Mouse (Mus musculus): ENCODE data around the gene Xpo5.
A peak's percentile ranks its signal among the peaks of the same experiment; 100 is the strongest.

The Xpo5 gene

GRCm38 (mm10) chr17:46203078-46203477, 496 bp downstream of the Xpo5 start:
- peak; percentile 15 for DNase-seq

- DNase-seq: no peak
Measured at GRCm38 (mm10) chr17:46206676-46207075, 4.1 kb downstream of the Xpo5 start.

DNA sequence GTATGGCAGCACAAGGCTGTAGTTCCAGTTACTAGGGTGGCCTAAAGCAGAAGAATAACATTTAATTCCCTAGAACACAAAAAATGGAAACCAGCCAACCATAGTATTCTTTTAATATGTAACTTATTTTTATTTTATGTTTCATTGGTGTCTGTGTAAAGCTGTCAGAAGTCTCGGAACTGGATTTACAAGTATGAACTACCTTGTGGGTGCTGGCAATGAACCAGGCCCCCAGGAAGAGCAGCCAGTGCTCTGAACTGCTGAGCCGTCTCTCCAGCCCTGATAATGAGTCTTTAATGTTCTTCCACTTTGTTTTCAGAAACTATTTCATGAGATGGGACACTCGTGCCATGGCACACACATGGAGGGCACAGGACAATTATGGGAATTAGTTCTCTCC, 8.0 kb downstream of the Xpo5 start:
- DNase-seq: no peak

GRCm38 (mm10) chr17:46221601-46222000, 19.0 kb downstream of the Xpo5 start:
- DNase-seq: no peak

DNA sequence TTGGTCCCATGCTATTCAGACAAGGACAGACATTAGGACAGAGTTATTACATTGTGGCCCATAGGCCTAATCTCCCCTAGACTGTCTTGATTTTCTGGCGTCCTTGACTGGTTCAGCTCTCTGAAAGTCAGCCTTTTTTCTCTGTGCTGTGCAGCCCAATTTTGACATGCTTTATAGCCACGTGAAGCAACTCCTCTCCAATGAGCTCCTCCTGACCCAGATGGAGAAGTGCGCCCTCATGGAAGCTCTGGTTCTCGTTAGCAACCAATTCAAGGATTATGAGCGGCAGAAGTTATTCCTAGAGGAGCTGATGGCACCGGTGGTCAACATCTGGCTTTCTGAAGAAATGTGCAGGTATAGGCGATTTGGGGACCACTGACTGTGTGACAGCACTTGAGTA, 25.0 kb downstream of the Xpo5 start:
- DNase-seq: no peak

DNA sequence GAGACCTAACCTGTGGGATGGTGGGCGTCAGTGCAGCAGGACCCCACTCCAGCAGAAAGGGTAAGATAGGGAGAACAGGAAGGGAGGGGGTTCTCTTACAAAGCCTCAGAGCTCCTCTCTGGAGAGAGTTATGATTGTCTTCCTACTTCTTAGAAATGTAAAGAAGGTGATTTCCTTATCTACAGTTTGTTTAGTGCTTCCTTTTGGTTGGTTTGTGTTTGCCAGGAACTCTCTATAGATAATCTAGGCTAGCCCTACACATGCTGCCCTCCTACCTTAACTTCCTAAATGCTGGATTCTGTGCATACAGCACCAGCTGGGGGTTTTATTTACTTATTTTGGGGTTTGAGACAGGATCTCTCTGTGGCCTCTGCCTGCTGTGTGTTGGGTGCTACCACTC, 33.5 kb downstream of the Xpo5 start:
- DNase-seq: no peak

DNA sequence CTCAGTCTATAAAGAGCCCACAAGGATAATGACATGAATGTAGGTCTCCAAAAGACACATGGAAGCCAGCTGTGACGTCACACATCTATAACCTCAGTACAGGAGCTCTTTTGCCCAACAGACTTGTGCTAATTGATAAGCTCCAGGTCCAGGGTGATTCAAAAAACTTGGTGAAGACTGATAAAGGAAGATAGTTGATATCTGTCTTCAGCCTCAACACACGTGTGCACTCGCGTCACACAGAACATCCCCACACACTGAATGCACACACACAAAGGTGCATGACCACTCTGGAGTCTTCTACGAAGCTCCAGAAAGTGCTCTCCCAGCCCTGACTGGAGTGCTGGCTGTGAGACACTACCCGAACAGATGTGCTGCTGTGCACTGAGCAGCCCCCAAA, 34.5 kb downstream of the Xpo5 start:
- no peak for DNase-seq

DNA sequence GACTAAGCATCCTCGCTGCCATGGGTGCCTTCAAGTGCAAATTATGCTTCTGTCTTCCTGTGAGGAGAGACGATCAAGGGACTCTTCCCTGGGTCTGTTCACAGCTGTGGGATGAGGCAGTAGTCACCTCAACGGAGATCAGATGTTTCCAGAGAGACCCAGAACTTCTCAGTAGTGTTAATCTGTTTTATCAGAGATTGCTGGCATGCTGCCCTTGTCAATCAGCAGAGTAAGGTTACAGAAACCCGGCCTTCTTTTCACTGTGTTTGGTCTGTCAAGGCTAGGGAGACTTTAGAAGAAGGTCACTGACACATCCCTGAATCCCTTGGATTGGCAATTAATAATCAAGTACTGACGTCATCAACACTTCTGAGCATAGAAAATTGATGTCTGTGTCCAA, 34.9 kb downstream of the Xpo5 start:
- DNase-seq: no peak

DNA sequence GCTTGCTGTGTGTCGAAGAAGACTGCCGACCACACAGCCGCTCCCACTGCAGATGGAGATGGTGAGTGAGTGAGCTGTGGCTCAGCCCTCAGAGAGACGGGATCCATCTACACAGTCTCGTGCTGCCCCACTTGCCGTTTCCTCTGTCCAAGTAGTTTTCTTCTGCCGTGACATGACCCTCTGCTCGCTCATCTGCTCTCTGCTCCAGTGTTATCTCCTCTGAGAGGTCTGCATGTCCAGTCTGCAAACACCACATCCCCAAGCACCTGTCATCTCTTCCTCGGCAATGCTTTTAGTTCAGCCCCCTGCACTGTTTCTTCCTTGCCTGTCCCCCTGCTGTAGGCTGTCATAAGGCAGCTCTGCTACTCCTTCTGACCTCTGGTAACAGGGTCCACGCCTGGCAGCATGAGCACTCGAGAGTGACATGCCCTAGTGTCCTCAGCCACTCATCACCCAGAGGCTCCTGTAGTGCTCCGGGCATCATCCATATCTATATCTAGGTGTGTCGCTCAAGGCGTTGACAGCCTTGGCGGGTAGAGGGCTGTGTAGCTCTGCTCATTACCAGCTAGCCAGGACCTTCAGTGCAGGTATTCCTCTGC, 37.0 kb downstream of the Xpo5 start:
- DNase-seq: no peak

- DNase-seq: peak; percentile 35
Measured at GRCm38 (mm10) chr17:46241471-46241870, 38.9 kb downstream of the Xpo5 start.

GRCm38 (mm10) chr17:46242274-46242673, 39.7 kb downstream of the Xpo5 start:
- peak; percentile 39 for DNase-seq

- peak; percentile 85 for DNase-seq
Measured at GRCm38 (mm10) chr17:46242993-46243392, 40.4 kb downstream of the Xpo5 start.

DNA sequence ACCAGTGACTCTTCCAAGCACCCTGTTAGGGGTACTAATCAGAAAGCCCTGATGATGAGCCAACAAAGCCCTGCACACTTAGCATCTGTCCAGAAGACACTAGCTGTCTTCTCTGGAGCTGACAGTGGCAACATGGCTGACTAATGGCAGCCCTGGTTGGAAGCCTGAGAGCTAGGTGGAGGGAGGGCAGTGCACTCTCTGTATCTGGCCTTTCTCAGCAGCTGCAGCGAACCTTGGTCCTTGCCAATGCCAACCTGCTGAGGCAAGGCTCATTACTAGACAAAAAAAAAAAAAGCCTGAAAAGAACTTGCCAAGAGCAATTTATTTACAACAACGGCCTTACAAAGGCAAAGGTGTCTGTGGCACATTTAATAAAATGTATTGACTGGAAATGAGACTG, 41.0 kb downstream of the Xpo5 start:
- no peak for DNase-seq

GRCm38 (mm10) chr17:46244579-46244978, 42.0 kb downstream of the Xpo5 start:
- DNase-seq: peak; percentile 83

DNA sequence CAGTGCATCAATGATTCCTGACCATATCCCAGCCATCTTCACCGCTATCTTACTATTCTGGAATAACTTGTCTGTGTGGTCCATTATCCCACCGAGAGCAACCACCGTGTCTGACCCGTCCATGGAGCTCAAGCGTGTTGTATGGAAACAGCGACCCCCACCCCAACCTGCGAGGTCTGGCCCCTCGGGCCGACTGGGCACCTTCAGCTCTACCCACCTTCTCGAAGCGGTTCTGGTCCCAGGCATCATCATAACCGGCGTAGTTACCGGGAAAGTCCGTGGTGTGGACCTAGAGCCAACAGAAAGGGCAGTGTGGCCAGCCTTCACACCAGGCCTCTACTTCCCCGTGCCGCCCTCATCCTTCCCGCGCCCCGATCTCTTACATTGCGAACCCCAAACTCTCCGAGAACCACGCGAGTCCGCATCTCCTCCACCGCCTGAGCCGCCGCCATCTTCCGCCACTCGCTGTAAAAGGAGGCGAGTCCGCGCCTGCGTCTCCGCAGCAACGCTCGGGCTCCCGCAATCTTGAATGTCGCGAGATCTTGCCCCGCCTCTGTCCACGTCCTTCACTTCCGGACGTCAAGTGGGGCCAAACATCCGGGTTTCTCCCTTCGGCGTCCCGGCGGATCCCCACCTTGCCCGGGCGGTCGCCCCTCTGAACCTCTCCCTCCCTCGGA, 45.1 kb downstream of the Xpo5 start, which contains the start of the genes Polr1c and Yipf3:
TSS of gene Polr1c (minus strand) at position 543 of the 677 bp plus-strand sequence.
TSS of gene Yipf3 (plus strand) at position 569 of the 677 bp plus-strand sequence.
- peak; percentile 97 for DNase-seq

DNA sequence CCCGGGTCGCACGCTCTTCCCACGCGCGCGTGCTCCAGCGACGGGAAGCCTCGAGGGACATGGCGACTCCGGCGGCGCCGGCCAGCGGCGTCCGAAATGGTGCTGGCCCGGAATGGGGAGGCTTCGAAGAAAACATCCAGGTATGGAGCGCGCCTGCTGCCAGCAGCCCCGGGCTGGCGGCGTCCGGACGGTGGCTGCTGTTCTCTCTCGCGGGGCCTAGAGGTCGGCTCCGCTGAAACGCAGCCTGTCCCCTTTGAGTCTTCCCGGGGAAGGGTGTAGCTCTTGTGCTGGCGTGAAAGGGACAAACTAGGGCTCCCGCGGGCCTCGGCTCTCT, 45.6 kb downstream of the Xpo5 start:
- DNase-seq: no peak

- no peak for DNase-seq
Measured at GRCm38 (mm10) chr17:46251174-46251573, 48.6 kb downstream of the Xpo5 start.

DNA sequence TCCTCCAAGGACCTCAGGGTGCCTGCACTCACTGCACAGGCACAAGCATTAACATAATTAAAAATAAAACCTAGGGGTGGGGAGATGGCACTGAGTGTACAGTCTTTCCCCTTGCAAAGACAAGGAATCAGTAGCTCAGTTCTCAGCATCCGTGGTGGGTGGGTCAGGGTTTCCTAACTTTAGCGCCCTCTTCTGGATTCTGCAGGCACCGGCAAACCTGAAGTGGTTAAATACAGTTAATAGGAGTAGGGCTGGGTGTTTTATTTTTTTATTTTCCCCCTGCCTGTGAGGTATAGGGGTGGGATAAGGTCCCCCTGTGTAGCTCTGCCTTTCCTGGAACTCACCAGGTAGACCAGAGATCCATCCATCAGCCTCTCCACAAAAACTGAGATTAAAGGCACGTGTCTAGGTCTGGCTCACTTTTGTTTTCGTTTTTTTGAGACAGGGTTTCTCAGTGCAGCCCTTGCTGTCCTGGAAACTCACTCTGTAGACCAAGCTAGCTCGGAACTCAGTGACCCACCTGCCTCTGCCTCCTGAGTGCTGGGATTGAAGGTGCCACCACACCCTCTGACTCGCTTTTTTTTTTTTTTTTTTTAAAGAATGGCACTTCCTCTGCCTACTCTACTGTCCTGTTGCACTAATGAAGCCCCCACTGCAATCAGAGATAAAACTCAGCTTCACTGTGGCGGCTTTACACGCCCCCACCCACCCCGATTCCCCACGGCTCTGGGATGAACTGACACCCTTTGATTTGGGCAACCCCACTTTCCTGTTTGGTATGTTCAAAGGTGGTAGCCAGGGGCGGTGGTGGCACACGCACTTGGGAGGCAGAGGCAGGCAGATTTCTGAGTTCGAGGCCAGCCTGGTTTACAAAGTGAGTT, 50.2 kb downstream of the Xpo5 start:
- DNase-seq: peak; percentile 69

DNA sequence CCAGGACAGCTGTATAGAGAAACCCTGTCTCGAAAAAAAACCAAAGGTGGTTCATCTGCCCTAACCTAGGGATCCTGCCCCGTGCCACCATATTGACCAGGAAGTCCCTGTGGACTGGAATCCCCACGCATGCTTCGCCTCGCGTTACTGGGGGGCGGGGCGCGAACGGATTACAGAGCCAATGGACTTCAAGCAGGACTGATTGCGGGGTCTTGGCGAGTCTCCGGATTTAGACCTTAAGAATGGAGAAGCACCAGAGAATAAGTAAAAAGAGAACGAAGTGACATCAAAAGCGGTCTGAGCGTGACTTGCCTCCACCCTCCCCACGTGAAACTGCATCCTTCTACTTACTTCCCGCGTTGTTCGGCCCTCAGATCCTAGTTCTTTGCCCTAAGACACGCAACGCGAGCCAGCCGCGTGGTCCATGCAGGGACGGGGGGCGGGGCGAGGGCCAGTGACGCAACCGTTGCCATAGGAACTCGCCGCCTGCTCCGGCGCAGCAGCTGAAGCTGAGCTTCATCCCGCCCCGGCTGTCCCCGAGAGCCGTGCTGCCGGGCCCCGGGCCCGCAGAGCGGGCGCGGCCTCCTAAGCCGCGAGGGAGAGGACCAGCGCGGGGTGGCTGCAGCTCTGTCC, 51.0 kb downstream of the Xpo5 start, which contains the start of gene Lrrc73:
TSS of gene Lrrc73 (plus strand) at position 80 of the 633 bp plus-strand sequence.
- peak; percentile 93 for DNase-seq

DNA sequence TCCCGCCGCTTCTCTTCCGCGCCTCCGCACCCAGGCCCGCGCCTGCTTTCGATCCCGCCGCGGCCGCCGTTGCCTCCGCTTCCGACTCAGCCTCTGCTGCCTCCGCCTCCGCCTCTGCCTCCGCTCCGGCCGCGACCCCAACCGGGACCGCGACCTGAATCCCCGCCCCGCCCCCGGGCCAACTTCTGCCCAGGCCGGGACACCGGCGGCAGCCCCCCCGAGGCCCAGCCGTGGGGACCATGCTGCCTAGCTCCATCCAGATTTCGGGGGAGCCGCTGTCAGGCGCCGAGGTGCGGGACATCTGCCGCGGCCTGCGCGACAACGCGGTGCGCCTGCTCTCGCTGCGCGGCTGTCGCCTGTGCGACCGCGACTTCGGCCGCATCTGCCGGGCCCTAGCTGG, 51.5 kb downstream of the Xpo5 start:
- DNase-seq: no peak

GRCm38 (mm10) chr17:46255147-46255546, 52.6 kb downstream of the Xpo5 start:
- no peak for DNase-seq

DNA sequence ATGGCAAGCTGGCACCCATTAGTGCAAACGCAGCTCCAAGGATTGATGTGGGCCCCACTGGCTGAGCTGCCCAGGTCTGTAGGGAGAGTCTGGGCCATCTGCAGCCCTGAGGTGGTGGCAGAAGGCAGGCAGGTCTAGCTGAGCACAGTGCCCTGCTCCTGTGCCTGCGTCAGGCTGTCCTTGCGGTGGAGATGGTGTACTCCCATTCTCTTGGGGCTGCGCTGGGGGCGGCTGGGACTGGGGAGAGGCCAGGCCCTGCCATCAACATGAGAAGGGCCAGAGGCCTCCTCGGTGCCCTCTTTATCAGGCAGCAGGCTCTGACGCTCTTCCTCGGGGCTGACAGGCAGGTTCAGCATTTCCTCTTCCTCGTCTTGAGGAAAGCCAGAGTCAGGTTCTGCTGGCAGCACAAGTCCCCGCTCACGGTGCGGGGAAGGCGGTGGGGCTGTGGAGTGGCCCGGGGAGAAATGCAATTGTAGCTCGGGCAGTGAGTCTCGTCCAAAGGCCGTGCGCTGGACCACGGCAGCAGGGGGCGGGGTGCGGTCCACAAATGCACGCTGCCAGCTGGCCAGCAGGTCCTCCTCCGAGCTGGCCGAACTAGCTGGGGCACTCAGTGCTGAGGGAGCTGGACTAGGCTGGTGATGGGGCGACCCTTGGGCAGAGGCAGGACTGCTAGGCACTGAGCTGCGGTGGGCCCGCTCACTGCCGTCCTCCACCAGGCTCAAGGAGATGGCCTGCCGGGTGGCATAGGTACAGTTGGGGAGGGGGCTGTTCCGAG, 55.9 kb downstream of the Xpo5 start:
- DNase-seq: no peak
